Mouse (Mus musculus) lung, embryonic 14.5 days (tissue): ENCODE data around the gene Zfp579. TPM values are rescaled to one million over a fixed set of nuclear protein-coding genes. Genes with fewer than 3 reads are reported as not detected.
A peak's percentile ranks its signal among the peaks of the same experiment; 100 is the strongest.

Source experiments
- ATAC-seq: fragments of 200-750 bp; cut with Nextera tagmentation; 2 replicates; pipeline ENCODE4 v1.8.0; 2017; ENCODE audit warnings: mild to moderate bottlenecking, moderate TSS enrichment, moderate library complexity; ENCODE audit not compliant: insufficient read depth
- DNase-seq: peaks from one replicate; pipeline ENCODE4 v3.0.0-alpha.2; 2015
- H3K27ac ChIP-seq: fragments of 300-500 bp; sonication (generic); 2 replicates; pipeline ENCODE4 v1.5.1; 2014; ENCODE audit warnings: low read depth, mild to moderate bottlenecking, moderate library complexity
- H3K27me3 ChIP-seq: fragments of 300-500 bp; sonication (generic); 2 replicates; pipeline ENCODE4 v1.6.1; 2014; ENCODE audit warnings: low read length, control low read depth; ENCODE audit not compliant: insufficient read depth
- H3K36me3 ChIP-seq: fragments of 300-500 bp; sonication (generic); 2 replicates; pipeline ENCODE4 v1.6.1; 2014; ENCODE audit warnings: control low read depth; ENCODE audit not compliant: insufficient read depth
- H3K4me1 ChIP-seq: fragments of 300-500 bp; sonication (generic); 2 replicates; pipeline ENCODE4 v1.6.1; 2014; ENCODE audit warnings: antibody characterized with exemption, control low read depth; ENCODE audit not compliant: insufficient read depth
- H3K4me2 ChIP-seq: fragments of 300-500 bp; sonication (generic); 2 replicates; pipeline ENCODE4 v1.6.1; 2014; ENCODE audit warnings: mild to moderate bottlenecking
- H3K4me3 ChIP-seq: fragments of 300-500 bp; sonication (generic); 2 replicates; pipeline ENCODE4 v1.5.1; 2014; ENCODE audit warnings: low read depth, low read length
- H3K9ac ChIP-seq: fragments of 300-500 bp; sonication (generic); 2 replicates; pipeline ENCODE4 v1.6.1; 2014
- H3K9me3 ChIP-seq: fragments of 300-500 bp; sonication (generic); 2 replicates; pipeline ENCODE4 v1.6.1; 2016; ENCODE audit warnings: low read depth, low read length, control low read depth
- CTCF ChIP-seq: IDR thresholded peaks from 2 replicates; pipeline ENCODE4 v1.5.1; 2016; ENCODE audit warnings: antibody characterized with exemption, low read depth
- WGBS: fragments of 180-500 bp; shearing (Covaris S2); extraction: QIAGEN DNeasy Blood & Tissue Kit; methylation state at CpG from one replicate; pipeline ENCODE4 v1.1.7; 2014; 5-methylcytosine and 5-hydroxymethylcytosine counted together
- polyA plus RNA-seq: library from polyadenylated mRNA; unstranded; fragments of >200 nt; fragmentation: Nextera tagmentation; extraction: Ambion mirVana; gene quantifications from 2 replicates; pipeline ENCODE4 v1.2.1, GENCODE M21; 2014

Zfp579 gene
- polyA plus RNA-seq: 35.1 and 35.9 TPM in 2 replicates

DNA sequence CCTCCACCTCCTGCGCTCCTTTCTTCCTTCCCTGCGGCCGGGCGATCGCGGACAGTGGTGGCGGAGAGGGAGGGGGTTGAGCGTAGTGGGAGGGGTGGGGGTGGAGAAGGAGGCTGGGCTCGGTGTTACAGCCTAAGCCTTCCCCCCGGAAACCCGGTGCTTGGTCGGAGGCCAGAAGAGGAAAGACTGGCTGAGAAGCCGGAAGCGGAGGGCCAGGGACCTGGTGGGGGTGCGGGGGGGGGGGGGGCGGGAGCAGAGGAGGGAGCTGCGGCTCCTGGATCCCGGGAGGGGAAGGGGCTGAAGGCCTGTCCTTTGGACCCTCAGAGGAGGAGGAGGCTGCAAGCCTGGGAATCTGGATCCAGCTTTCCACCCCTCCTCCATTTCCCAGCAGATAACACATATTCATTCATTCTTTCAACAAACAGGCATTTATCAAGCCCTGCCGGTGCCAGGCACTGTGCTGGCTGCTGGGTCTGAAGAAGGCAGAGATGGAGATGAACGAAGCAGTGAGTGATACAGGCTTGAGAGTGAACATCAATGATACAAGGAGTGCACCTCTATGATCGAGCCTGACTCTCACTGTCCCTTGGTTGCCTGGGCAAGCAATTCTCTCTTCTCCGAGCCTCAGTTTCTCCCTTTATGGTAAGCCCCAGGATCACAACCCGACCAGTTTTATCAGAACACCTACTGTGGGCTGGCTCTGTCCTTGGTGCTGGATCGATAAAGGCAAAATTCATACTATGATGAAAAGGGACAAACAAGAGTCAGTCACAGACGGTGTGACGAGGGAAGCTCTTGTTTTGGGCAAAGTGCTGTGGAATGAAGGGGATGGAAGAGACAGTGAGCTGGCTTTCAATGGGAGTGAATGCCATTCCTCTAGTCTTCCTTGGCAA is at the start of gene Zfp579:
TSS of gene Zfp579 (minus strand) at position 156 of the 893 bp plus-strand sequence.
- 5% methylated on average over 15 of the region's 26 CpGs for WGBS
- peaks cover 6% of the 10 kb centered on the region; the same call in 1 of the 2 replicates for H3K9me3 ChIP-seq
- H3K4me3 ChIP-seq: peak within 1 kb of the TSS; percentile 67
- TF ChIP-seq CTCF: no peak
- H3K36me3 ChIP-seq: peaks cover 24% of the 10 kb centered on the region
- ATAC-seq (peak; percentile 89), DNase-seq (peak; percentile 95)
- H3K9ac ChIP-seq: peak within 1 kb of the TSS; percentile 85
- peak within 1 kb of the TSS; percentile 66 for H3K4me2 ChIP-seq
- peaks cover 9% of the 10 kb centered on the region; the same call in 1 of the 2 replicates for H3K4me1 ChIP-seq
- H3K27me3 ChIP-seq: 0 out of 2 replicates have a peak, but pooled peaks cover 3% of the 10 kb centered on the region
- peak within 1 kb of the TSS; percentile 74 for H3K27ac ChIP-seq

DNA sequence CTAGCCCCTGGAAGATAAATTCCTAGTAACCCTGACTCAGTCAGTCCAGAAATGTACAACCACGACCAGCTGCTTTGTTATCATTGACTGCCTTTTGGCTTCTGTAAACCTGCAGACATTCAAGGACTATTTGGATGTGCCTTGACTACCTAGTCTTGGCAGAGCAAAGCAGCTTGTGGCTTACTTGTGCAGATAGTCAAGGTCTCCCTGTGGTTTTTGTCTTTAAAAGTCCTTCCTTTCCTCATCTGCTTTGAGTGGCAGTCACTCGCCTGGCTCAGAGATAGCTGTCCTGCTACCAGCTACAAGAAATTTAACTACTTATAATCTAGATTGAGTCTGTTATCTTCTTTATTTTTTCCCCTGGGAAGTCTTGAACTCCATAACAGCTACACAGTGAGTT is 49.0 kb upstream of the Zfp579 start:
- Histone ChIP-seq H3K4me1 (no peaks in the 10 kb centered on the region), H3K27ac (no peak overlapping the region), H3K36me3 (no peaks in the 10 kb centered on the region), H3K27me3 (no peaks in the 10 kb centered on the region), H3K9ac (no peak overlapping the region), H3K9me3 (no peaks in the 10 kb centered on the region), H3K4me2 (no peak overlapping the region), H3K4me3 (no peak overlapping the region)
- DNase-seq (no peak), ATAC-seq (no peak)
- 70% methylated on average over 2 of the region's 2 CpGs for WGBS
- TF ChIP-seq CTCF: no peak

DNA sequence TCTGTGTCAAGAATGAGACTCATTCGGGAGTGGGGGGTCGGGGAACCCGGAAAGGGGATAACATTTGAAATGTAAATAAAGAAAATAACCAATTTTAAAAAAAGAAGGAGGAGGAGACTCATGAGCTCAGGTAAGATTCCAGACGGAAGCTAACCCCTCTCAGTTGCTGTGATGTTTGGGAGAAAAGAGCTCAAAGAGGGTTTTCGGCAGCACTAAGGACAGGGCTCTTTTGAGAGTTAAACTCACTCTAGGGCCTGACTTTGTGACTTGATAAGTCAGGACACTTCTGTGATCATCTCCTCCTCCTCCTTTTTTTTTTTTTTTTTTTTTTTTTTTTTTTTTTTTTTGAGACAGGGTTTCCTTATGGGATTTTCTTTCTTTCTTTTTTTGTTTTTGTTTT is 43.0 kb upstream of the Zfp579 start:
- Histone ChIP-seq H3K27me3 (no peaks in the 10 kb centered on the region), H3K4me3 (peak overlapping the region; percentile 62), H3K27ac (peak overlapping the region; percentile 96; the same call in 1 of the 2 replicates), H3K36me3 (peaks cover 18% of the 10 kb centered on the region), H3K4me1 (no peaks in the 10 kb centered on the region), H3K9me3 (no peaks in the 10 kb centered on the region), H3K4me2 (peak overlapping the region; percentile 68), H3K9ac (peak overlapping the region; percentile 70)
- TF ChIP-seq CTCF: no peak
- 18% methylated on average over 5 of the region's 5 CpGs for WGBS
- ATAC-seq (no peak), DNase-seq (no peak)

DNA sequence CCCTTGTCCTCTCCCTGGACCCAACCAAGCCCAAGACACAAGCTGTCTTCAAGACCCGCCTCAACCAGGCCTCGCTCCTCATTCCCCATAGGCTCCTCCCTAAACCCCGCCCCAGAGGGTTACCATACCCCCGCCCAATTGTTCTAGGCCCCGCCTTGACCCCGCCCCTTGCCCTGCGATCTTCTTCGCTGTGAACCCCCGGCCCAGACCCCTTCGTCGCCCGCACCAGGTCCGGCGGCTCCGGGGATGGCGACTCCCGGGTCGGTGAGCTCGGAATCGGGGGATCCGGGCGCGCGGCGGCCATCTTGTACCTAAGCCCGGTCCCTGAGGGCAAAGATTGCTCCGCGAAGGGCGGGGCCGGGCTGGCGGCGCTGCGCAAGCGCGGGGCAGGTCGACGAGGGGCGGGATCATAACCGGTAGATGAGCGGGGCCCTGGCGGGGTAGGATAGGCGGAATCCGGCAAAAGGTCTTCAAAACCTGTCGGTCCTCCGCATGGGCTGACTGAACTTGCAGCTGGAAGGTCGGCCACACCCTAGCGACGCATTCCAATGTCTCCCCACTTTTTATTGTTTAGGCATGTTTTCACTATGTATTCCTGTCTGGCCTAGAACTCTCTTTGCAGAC is 42.3 kb upstream of the Zfp579 start, which contains the start of gene Zfp784:
TSS of gene Zfp784 (minus strand) at position 338 of the 624 bp plus-strand sequence.
- peak within 1 kb of the TSS; percentile 62 for H3K4me3 ChIP-seq
- H3K27ac ChIP-seq: peak within 1 kb of the TSS; percentile 96
- H3K36me3 ChIP-seq: peaks cover 25% of the 10 kb centered on the region
- peak within 1 kb of the TSS; percentile 68 for H3K4me2 ChIP-seq
- H3K27me3 ChIP-seq: no peaks in the 10 kb centered on the region
- TF ChIP-seq CTCF: no peak; the same call in 1 of the 2 replicates
- DNase-seq (peak; percentile 94), ATAC-seq (peak; percentile 97)
- under 1% methylated on average over 48 of the region's 48 CpGs for WGBS
- no peaks in the 10 kb centered on the region for H3K4me1 ChIP-seq
- no peaks in the 10 kb centered on the region for H3K9me3 ChIP-seq
- H3K9ac ChIP-seq: peak within 1 kb of the TSS; percentile 70

DNA sequence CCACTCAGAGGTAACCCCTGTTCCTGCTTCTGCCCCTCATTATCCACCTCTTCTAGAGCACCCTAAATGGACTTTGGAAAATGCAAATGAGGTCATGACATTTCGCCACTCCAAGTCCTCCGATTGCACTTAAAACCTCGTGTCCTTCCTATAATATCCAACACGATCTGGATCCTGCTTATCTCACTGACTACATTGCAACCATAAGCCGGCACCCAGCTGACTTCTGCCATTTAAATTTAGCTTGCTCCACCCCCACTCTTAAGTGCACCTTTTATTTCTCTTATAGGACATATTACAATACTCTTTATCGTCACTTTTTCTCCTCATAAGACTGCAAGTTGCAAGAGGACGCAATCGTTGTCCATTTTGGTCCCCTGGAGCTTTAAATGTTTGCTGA is 41.5 kb upstream of the Zfp579 start:
- WGBS: 81% methylated on average over 8 of the region's 8 CpGs
- Histone ChIP-seq H3K9ac (0 out of 2 replicates have a peak overlapping the region, but pooled peaks have one; percentile 70), H3K9me3 (peaks cover 1% of the 10 kb centered on the region; the same call in 1 of the 2 replicates), H3K4me3 (peak overlapping the region; percentile 62), H3K4me1 (no peaks in the 10 kb centered on the region), H3K27ac (peak overlapping the region; percentile 96), H3K36me3 (peaks cover 33% of the 10 kb centered on the region), H3K4me2 (peak overlapping the region; percentile 68), H3K27me3 (no peaks in the 10 kb centered on the region)
- no peak for TF ChIP-seq CTCF
- DNase-seq (no peak), ATAC-seq (no peak)

DNA sequence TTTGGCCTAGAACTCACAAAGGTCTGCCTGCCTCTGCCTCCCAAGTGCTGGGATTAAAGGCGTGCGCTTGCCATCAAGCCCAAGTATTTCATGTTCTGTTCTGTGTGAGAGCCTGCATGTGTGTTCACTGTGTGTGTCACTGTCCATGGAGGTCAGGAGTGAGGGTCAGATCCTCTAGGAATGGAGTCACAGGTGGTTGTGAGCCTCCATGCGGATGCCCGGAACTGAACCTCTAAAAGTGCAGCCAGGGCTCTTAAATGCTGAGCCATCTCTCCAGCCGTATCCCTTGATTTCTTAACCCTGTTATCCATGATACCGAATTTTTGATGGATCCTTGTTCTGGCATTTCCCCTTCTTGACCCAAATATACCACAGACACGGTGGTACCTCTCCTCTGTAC is 41.1 kb upstream of the Zfp579 start:
- Histone ChIP-seq H3K27ac (no peak overlapping the region), H3K9me3 (peaks cover 6% of the 10 kb centered on the region), H3K4me2 (no peak overlapping the region), H3K4me1 (no peaks in the 10 kb centered on the region), H3K9ac (no peak overlapping the region), H3K27me3 (no peaks in the 10 kb centered on the region), H3K4me3 (no peak overlapping the region), H3K36me3 (peaks cover 37% of the 10 kb centered on the region)
- ATAC-seq (no peak), DNase-seq (no peak)
- TF ChIP-seq CTCF: no peak
- WGBS: 90% methylated on average over 7 of the region's 7 CpGs

DNA sequence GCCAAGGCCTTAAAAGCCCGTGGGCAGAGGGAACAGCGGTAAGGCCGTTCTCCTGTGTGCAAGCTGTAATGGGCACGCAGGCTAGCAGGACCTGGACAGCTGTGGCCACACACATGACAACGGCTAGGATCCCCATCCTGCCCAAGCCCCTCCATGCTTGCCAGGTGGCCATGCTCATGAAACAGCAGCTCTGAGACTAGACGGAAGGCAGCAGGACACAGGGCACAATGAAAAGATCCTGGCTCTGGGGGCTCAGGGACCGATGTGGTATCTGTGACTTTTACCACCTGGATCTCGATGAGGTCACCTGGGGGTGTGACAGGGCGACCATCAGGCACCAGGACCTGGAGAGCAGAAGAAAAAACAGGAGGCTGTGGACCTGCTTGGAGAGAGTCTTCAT is 40.2 kb upstream of the Zfp579 start:
- ATAC-seq: no peak
- Histone ChIP-seq H3K4me1 (no peaks in the 10 kb centered on the region), H3K27me3 (no peaks in the 10 kb centered on the region), H3K27ac (no peak overlapping the region), H3K4me2 (no peak overlapping the region), H3K36me3 (peaks cover 46% of the 10 kb centered on the region), H3K9ac (no peak overlapping the region), H3K4me3 (no peak overlapping the region), H3K9me3 (peaks cover 15% of the 10 kb centered on the region)
- no peak for DNase-seq
- no peak for TF ChIP-seq CTCF
- 86% methylated on average over 9 of the region's 9 CpGs for WGBS
